Mouse (Mus musculus): ENCODE results near the gene Srsf7.

- TF ChIP-seq CTCF (IDR thresholded peaks at IDR 0.05; ENCODE audit: extremely low read depth, insufficient read depth, insufficient read length, insufficient replicate concordance) (no peak), POLR2A (IDR thresholded peaks at IDR 0.05; ENCODE audit: low read depth, low read length) (no peak)
Observed at GRCm38 (mm10) chr17:80156905-80157304, 50.2 kb downstream of the Srsf7 start.

Data from spleen, adult 2 months (tissue).